Mouse (Mus musculus): ENCODE measurements around the gene Zfp746. TPM values are rescaled to one million over a fixed set of nuclear protein-coding genes. Genes with fewer than 3 reads are reported as not detected.

Gene Zfp746
- total RNA-seq, 1 experiment: 14.1 TPM

GRCm38 (mm10) chr6:48022672-48023071 lies 63.7 kb downstream of the Zfp746 start:
- TF ChIP-seq ZNF384 (IDR thresholded peaks at IDR 0.05; ENCODE audit: low read depth, low read length) (no peak), CHD2 (IDR thresholded peaks at IDR 0.05; ENCODE audit: low read depth, low read length) (no peak), ZC3H11A (IDR thresholded peaks at IDR 0.05; ENCODE audit: borderline replicate concordance, low read depth, low read length) (no peak), MAFK (IDR thresholded peaks at IDR 0.05; ENCODE audit: insufficient read depth, low read depth, low read length) (no peak), HCFC1 (IDR thresholded peaks at IDR 0.05; ENCODE audit: borderline replicate concordance, insufficient read depth, low read length) (no peak)
- DNase-seq (ENCODE audit: low read depth, low spot score): no peak
- no peaks in the 10 kb centered on the region for H3K9me3 ChIP-seq (ENCODE audit: control insufficient read depth, insufficient read depth, low read depth, low read length)
- H3K4me3 ChIP-seq (ENCODE audit: insufficient read depth in 1 of 2, low read depth in 1 of 2, low read length in 2 of 2, poor library complexity in 1 of 2, severe bottlenecking in 1 of 2): no peak overlapping the region
- no peak overlapping the region for H3K9ac ChIP-seq (ENCODE audit: insufficient read depth, low read depth, low read length, poor library complexity, severe bottlenecking)
- in situ Hi-C loops (cut with MboI; ENCODE audit: low sequenced_read_pairs in 2 of 2, unreplicated experiment in 2 of 2): no loop called here
- no peak overlapping the region for H3K27ac ChIP-seq (ENCODE audit: insufficient read depth, low read depth, low read length, poor library complexity, severe bottlenecking)
- peaks cover 26% of the 10 kb centered on the region; the same call in 1 of the 2 replicates for H3K36me3 ChIP-seq (ENCODE audit: control insufficient read depth, insufficient read depth, low read length, poor library complexity, severe bottlenecking)
- H3K4me1 ChIP-seq (ENCODE audit: control insufficient read depth in 2 of 2, insufficient read depth in 2 of 2, low read length in 2 of 2, poor library complexity in 1 of 2): peaks cover 0 to 6% of the 10 kb centered on the region in 2 experiments; a peak in 2 of 4 replicates

- no peak for DNase-seq (ENCODE audit: low read depth, low spot score)
- in situ Hi-C loops (cut with MboI; ENCODE audit: low sequenced_read_pairs in 2 of 2, unreplicated experiment in 2 of 2): no loop called here
- TF ChIP-seq CHD2 (IDR thresholded peaks at IDR 0.05; ENCODE audit: low read depth, low read length): no peak
- TF ChIP-seq ZC3H11A (IDR thresholded peaks at IDR 0.05; ENCODE audit: borderline replicate concordance, low read depth, low read length): no peak
- no peak for TF ChIP-seq MAFK (IDR thresholded peaks at IDR 0.05; ENCODE audit: insufficient read depth, low read depth, low read length)
- no peak for TF ChIP-seq ZNF384 (IDR thresholded peaks at IDR 0.05; ENCODE audit: low read depth, low read length)
- TF ChIP-seq HCFC1 (IDR thresholded peaks at IDR 0.05; ENCODE audit: borderline replicate concordance, insufficient read depth, low read length): no peak
- Histone ChIP-seq H3K4me3 (ENCODE audit: insufficient read depth in 1 of 2, low read depth in 1 of 2, low read length in 2 of 2, poor library complexity in 1 of 2, severe bottlenecking in 1 of 2) (no peak overlapping the region), H3K9ac (ENCODE audit: insufficient read depth, low read depth, low read length, poor library complexity, severe bottlenecking) (no peak overlapping the region), H3K9me3 (ENCODE audit: control insufficient read depth, insufficient read depth, low read depth, low read length) (no peaks in the 10 kb centered on the region), H3K4me1 (ENCODE audit: control insufficient read depth in 2 of 2, insufficient read depth in 2 of 2, low read length in 2 of 2, poor library complexity in 1 of 2) (peaks cover 0 to 6% of the 10 kb centered on the region in 2 experiments; a peak in 2 of 4 replicates), H3K36me3 (ENCODE audit: control insufficient read depth, insufficient read depth, low read length, poor library complexity, severe bottlenecking) (peaks cover 23% of the 10 kb centered on the region; the same call in 1 of the 2 replicates), H3K27ac (ENCODE audit: insufficient read depth, low read depth, low read length, poor library complexity, severe bottlenecking) (no peak overlapping the region)
Measured at GRCm38 (mm10) chr6:48021678-48022077, 64.7 kb downstream of the Zfp746 start.

GRCm38 (mm10) chr6:48020006-48020405 lies 66.4 kb downstream of the Zfp746 start:
- DNase-seq (ENCODE audit: low read depth, low spot score): no peak
- TF ChIP-seq ZNF384 (IDR thresholded peaks at IDR 0.05; ENCODE audit: low read depth, low read length): no peak
- no peak for TF ChIP-seq ZC3H11A (IDR thresholded peaks at IDR 0.05; ENCODE audit: borderline replicate concordance, low read depth, low read length)
- TF ChIP-seq MAFK (IDR thresholded peaks at IDR 0.05; ENCODE audit: insufficient read depth, low read depth, low read length): no peak
- no peaks in the 10 kb centered on the region for H3K9me3 ChIP-seq (ENCODE audit: control insufficient read depth, insufficient read depth, low read depth, low read length)
- H3K4me1 ChIP-seq (ENCODE audit: control insufficient read depth in 2 of 2, insufficient read depth in 2 of 2, low read length in 2 of 2, poor library complexity in 1 of 2): peaks cover 0 to 2% of the 10 kb centered on the region in 2 experiments; a peak in 1 of 4 replicates
- H3K27ac ChIP-seq (ENCODE audit: insufficient read depth, low read depth, low read length, poor library complexity, severe bottlenecking): no peak overlapping the region
- peaks cover 11% of the 10 kb centered on the region; the same call in 1 of the 2 replicates for H3K36me3 ChIP-seq (ENCODE audit: control insufficient read depth, insufficient read depth, low read length, poor library complexity, severe bottlenecking)
- no peak overlapping the region for H3K9ac ChIP-seq (ENCODE audit: insufficient read depth, low read depth, low read length, poor library complexity, severe bottlenecking)
- H3K4me3 ChIP-seq (ENCODE audit: insufficient read depth in 1 of 2, low read depth in 1 of 2, low read length in 2 of 2, poor library complexity in 1 of 2, severe bottlenecking in 1 of 2): no peak overlapping the region
- in situ Hi-C loops (cut with MboI; ENCODE audit: low sequenced_read_pairs in 2 of 2, unreplicated experiment in 2 of 2): no loop called here

GRCm38 (mm10) chr6:48016841-48017240 lies 69.6 kb downstream of the Zfp746 start:
- no peak for TF ChIP-seq ZC3H11A (IDR thresholded peaks at IDR 0.05; ENCODE audit: borderline replicate concordance, low read depth, low read length)
- no peak for TF ChIP-seq MAFK (IDR thresholded peaks at IDR 0.05; ENCODE audit: insufficient read depth, low read depth, low read length)
- TF ChIP-seq HCFC1 (IDR thresholded peaks at IDR 0.05; ENCODE audit: borderline replicate concordance, insufficient read depth, low read length): no peak
- no peak for TF ChIP-seq ZNF384 (IDR thresholded peaks at IDR 0.05; ENCODE audit: low read depth, low read length)
- TF ChIP-seq CHD2 (IDR thresholded peaks at IDR 0.05; ENCODE audit: low read depth, low read length): no peak
- H3K36me3 ChIP-seq (ENCODE audit: control insufficient read depth, insufficient read depth, low read length, poor library complexity, severe bottlenecking): no peaks in the 10 kb centered on the region
- DNase-seq (ENCODE audit: low read depth, low spot score): no peak
- peak overlapping the region; percentile 8; the same call in 1 of the 2 replicates for H3K27ac ChIP-seq (ENCODE audit: insufficient read depth, low read depth, low read length, poor library complexity, severe bottlenecking)
- H3K9me3 ChIP-seq (ENCODE audit: control insufficient read depth, insufficient read depth, low read depth, low read length): no peaks in the 10 kb centered on the region
- H3K4me3 ChIP-seq (ENCODE audit: insufficient read depth in 1 of 2, low read depth in 1 of 2, low read length in 2 of 2, poor library complexity in 1 of 2, severe bottlenecking in 1 of 2): no peak overlapping the region
- in situ Hi-C loops (cut with MboI; ENCODE audit: low sequenced_read_pairs in 2 of 2, unreplicated experiment in 2 of 2): no loop called here
- peak overlapping the region; percentile 55; the same call in 1 of the 2 replicates for H3K9ac ChIP-seq (ENCODE audit: insufficient read depth, low read depth, low read length, poor library complexity, severe bottlenecking)
- peaks cover 0 to 2% of the 10 kb centered on the region in 2 experiments; a peak in 1 of 4 replicates for H3K4me1 ChIP-seq (ENCODE audit: control insufficient read depth in 2 of 2, insufficient read depth in 2 of 2, low read length in 2 of 2, poor library complexity in 1 of 2)

Data from ES-E14 (cell line).